Mouse (Mus musculus) brown adipose tissue, adult 24 weeks (tissue): ENCODE measurements around the gene Astn2. TPM values are rescaled to one million over a fixed set of nuclear protein-coding genes. Genes with fewer than 3 reads are reported as not detected.

ENCODE experiments used
- H3K27ac ChIP-seq: fragments of 200-500 bp; replicated peaks from 2 replicates; pipeline ENCODE4 v1.5.1; 2012; ENCODE audit warnings: low read depth, mild to moderate bottlenecking, low read length
- H3K4me1 ChIP-seq: fragments of 200-500 bp; 2 replicates; pipeline ENCODE4 v1.6.1; 2012; ENCODE audit warnings: low read length, mixed read lengths; ENCODE audit not compliant: control insufficient read depth, insufficient read depth, insufficient read length
- H3K4me3 ChIP-seq: fragments of 200-500 bp; 2 replicates; pipeline ENCODE4 v1.5.1; 2012; ENCODE audit warnings: low read depth, mild to moderate bottlenecking, low read length, moderate library complexity; ENCODE audit not compliant: insufficient read depth
- polyA plus RNA-seq: library from polyadenylated mRNA; stranded (reverse); fragments of >200 nt; gene quantifications from 2 replicates; pipeline ENCODE4 v1.2.4, GENCODE M21; 2012; ENCODE audit not compliant: missing spikeins, insufficient read depth, insufficient read length

The Astn2 gene
- polyA plus RNA-seq, 1 experiment = not detected

DNA sequence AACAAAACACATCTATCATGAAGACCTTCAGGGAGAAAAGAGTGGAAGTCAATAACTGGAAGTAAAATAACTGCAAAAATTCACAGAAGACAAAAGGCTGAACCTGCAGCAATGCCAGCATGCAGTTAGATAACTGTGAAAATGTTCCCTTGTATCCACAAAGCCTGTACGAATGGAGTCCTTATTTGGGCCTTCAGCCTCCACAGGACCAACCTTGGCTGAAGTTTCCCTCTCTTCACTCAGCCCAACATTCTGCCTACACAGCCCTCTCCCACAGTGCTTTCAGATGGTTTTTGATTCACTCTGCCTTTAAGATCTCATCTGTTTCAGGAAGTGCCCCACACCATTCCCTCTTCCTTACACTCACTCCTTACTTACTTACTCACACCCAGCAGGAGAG is 376.5 kb downstream of the Astn2 start:
- Histone ChIP-seq H3K4me3 (no peak overlapping the region), H3K4me1 (no peaks in the 10 kb centered on the region), H3K27ac (no peak overlapping the region)

DNA sequence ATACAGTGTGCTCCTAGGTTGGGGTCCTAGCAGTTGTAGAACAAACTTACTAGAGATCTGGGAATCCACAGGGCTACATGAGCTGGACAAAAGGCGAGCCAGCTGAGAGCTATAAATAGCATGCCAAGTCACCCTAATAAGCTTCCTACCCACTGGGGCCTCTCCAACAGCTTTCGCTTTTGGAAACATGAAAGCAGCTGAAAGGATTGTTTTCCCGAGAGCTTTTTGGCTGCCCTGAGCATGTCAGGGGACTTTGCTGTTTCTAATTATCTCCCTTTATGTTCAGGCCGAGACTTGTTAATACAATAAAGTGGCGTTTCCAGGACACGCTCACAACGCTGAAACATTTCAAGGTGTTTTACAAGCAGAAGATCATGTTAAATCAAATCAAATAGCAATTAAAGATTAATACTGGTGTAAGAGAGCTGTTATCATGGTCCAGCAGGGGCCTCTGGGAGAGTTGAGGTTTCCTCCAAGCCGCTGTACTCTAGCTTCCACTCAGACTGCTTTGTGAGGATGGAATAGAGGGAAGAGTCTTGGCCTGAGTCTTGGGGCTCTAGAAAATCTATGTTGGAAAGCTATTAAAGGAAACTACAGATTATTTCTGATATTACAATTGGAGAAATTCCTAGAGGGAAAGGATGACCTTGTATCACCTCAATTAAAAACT is 378.9 kb downstream of the Astn2 start:
- Histone ChIP-seq H3K27ac (no peak overlapping the region), H3K4me1 (no peaks in the 10 kb centered on the region), H3K4me3 (no peak overlapping the region; the same call in 1 of the 2 replicates)

DNA sequence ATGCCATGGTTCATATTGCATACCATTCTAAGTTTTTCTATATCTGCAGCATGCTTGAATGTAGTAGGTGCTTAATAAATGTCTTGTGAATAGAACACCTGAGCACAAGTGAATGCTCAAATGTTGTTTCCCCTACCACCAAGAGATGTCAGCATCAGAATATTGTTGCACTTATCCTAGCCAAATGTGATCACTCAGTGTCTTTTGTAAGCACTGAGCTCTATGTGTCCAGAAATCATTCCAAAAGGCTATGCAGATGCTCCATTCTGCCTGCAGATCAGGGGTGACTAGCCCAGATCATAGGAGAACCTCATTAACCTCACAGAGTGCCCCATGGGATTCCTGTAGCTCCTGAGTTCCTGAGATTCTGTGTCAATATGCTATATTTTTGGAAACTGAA is 401.5 kb downstream of the Astn2 start:
- Histone ChIP-seq H3K4me3 (no peak overlapping the region), H3K4me1 (no peaks in the 10 kb centered on the region), H3K27ac (no peak overlapping the region)

DNA sequence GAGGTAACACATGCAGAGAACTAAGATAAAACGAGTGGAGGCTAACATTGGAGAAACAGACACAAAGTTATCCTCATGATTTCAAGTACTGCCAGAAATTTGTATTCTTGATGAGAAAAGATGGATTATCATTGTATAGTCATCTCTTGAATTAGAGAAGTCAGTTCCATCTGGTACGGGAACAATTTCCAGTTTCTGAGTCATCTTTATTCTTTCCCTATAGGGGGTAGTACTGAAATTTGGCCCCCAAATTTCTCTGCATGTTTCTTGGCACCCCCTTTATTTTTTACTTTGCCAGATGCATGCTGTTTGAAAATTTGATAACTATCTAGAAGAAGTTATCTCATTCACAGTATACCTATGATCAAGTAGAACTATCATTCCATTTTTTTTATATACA is 420.8 kb downstream of the Astn2 start:
- H3K4me3 ChIP-seq = no peak overlapping the region
- H3K4me1 ChIP-seq = no peaks in the 10 kb centered on the region
- H3K27ac ChIP-seq = no peak overlapping the region

DNA sequence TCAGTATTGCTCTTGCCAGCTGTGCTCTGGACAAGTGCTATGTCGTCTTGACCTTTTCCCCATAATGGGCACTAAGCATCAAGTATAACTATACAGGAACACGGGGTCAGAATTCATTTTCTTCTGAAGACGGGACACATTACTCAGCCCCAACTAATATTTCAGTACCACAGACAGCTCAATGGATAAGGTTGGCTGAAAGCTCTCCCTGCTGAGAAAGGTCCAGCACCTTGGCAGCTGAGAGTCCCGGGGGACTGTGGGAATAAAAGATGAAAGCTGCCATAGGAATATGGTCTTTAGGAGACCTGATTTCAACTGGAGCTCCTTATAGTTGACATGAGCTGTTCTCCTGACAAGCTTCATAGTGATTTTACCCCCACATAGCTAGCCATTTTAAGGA is 421.5 kb downstream of the Astn2 start:
- H3K4me1 ChIP-seq = no peaks in the 10 kb centered on the region
- H3K4me3 ChIP-seq = no peak overlapping the region
- no peak overlapping the region for H3K27ac ChIP-seq

DNA sequence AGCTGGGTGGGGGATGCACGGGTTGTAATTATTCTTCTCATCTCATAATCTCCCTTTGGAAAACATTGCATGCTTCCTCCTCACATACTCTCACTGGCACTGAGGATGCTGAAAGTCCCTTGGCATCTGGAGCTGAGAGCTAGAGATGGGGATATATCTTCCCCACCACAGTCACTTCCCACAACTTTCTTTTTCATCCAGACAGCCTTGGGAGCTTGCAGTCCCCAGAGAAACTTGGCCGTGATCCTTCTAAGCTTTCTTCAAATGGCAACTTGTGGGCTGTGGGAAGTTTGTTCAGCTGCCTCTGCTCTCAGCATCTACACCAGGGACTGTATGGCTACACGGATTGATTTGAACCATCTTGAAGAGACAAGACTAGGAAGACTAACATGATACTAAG is 428.2 kb downstream of the Astn2 start:
- Histone ChIP-seq H3K27ac (no peak overlapping the region), H3K4me1 (no peaks in the 10 kb centered on the region), H3K4me3 (no peak overlapping the region)

DNA sequence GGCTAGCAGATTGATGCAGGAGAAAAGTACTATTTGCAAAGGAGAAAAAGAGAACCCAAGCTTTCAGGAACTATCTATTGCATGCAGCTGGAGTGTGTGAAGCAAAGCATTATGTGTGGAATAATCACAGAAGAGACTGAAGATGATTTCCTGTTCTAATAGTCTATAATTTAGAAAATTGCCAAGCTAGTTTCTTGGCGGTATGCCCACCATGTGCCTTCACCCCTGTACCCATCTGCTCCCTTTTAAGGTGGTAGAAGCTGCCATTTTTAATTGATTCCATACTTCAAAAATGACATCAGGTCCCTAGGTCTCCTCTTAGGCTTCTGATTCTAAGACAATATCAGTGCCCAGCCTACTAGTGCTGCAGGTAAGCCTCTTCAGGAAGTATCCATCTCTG is 432.0 kb downstream of the Astn2 start:
- Histone ChIP-seq H3K4me3 (no peak overlapping the region), H3K27ac (no peak overlapping the region), H3K4me1 (no peaks in the 10 kb centered on the region)

DNA sequence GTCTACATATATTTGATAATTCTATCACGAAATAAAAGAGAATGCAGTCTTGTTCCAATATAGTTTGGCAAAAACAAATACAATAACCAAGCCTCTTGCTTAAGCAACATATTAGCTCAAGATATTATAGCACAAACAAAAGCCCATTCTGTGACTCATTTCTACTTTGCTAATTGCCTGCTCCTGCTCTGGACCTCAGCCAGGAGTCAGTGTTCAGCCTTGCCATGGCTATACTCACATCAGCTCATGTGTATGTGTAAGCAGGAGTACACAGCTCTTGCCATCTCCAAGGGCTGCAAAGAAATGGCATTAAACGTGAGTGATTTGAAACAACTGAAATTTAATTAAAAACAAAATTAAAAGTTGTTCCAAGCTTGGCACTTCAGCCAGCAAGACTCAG is 435.1 kb downstream of the Astn2 start:
- no peak overlapping the region for H3K27ac ChIP-seq
- no peak overlapping the region for H3K4me3 ChIP-seq
- H3K4me1 ChIP-seq = no peaks in the 10 kb centered on the region

DNA sequence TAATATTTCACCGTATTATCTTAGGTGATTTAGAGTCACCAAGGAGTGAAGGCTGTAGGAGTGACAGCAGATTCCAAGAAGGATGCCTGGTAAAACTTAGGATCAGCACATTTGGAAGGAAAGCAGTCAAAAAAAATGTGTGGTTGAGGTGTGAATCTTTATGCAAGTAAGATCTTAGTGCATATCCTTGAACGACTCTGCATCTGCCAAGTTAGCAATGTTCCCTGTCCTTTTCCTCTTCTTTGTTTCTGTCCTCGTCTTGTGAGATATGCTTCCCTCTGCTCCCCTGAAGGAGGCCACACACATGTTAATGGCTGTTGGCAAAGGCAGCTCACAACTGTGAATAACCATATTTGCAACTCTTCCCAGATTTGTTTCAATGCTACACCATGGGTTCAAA is 439.8 kb downstream of the Astn2 start:
- Histone ChIP-seq H3K27ac (no peak overlapping the region), H3K4me1 (no peaks in the 10 kb centered on the region)

DNA sequence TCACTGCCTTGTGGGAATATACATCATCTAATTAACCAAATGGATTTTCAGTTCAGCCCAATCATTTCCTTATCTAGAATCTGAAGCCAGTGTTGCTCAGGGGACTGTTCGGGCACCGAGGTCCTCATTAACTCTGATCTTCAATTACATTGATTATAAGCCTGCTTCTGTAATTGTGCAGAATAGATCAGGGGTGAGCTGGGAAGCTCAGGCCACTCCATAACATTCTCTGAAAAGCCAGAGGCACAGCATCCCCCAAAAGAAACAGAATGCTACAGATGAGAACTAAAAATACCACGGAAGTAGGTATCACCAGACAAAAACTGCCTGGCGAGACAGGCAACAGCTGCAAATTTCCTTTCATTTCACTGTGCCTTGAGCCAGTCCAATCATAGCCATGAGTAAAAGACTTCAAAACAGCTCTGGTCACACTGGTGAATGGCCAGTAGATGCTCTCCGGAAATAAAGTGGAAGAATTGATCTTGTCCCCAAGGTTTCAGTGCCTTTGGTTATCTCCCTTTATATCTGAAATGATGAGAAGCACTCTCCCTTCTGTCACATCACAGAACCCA is 445.1 kb downstream of the Astn2 start:
- H3K27ac ChIP-seq = no peak overlapping the region
- H3K4me3 ChIP-seq = no peak overlapping the region
- no peaks in the 10 kb centered on the region for H3K4me1 ChIP-seq

More for the DNA sequence above, 439.8 kb downstream of the Astn2 start:
- no peak overlapping the region for H3K4me3 ChIP-seq

DNA sequence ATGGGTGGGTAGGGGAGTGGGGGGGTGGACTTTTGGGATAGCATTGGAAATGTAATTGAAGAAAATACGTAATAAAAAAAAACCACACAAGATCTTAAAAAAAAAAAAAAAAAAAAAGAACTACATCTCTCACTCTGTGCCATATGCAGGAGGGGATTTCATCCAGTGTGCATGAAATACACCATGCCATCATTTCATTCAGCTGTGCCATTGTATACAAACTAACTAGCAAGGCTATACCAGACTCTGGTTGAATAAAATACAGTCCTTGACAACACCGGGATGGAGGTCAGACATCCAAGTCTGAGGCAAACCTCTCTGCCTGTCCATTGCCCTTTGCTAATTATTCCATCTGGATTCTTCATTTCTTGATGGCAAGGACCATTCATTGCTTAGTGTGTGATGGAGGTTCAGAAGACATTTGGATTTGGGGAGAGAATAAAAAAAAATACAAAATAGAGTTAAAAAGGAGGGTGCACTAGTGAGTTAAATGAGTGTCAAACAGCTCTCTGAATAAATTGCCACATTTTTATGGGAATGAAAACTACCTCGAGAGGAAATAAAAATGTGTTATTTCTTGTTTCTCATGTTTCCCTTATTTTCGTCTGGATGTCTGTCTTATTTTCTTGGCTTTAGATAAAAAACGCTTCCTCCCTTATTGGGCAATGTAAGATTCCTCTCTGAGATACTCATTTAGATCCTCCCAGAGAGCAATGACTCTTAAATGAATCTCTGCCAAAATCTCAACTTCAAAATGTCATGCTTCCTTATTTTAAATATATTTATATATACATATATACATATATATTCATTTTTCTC is 445.8 kb downstream of the Astn2 start:
- Histone ChIP-seq H3K27ac (no peak overlapping the region), H3K4me3 (no peak overlapping the region), H3K4me1 (no peaks in the 10 kb centered on the region)

DNA sequence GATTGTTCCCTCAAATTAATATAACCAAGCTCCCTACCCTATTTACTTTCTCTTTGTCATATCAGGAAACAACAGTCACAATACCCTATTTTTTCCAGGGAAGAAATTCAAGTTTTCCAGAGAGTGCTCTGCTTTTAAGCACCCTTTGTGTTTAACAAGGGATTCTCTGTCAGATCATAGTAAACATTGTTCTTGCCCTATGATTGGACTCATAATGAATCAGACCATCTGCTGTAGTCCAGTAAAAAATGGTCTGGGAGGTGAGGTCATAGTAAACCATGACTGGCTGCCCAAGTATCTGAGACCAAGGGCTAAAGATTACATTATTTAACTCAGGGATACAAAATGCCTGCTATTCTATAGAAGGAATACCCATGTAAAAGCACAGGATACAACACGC is 452.5 kb downstream of the Astn2 start:
- no peak overlapping the region for H3K27ac ChIP-seq
- H3K4me3 ChIP-seq = no peak overlapping the region
- no peaks in the 10 kb centered on the region for H3K4me1 ChIP-seq

DNA sequence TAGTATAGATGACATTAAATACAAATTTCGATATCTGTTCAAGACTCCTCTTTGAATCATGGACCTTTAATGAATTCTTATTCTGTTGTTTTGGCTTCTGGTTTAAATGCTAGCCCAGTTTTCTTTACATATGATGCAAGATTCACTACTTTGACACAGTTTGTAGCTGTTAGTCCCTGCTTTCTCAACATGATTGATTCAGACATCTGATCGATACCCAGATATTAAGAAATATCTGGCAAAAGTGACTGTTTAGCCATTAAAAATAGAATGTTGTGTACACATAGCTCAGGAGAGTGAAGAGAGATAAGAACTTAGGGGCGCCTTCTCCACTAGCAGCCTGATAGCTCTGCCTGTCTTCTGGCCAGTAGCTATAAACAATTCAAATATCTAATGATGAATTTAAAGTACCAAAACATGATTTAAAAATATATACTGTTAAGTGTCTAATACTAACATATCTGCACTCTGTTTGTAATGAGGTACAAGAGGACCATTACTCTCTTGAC is 457.2 kb downstream of the Astn2 start:
- no peaks in the 10 kb centered on the region for H3K4me1 ChIP-seq
- H3K27ac ChIP-seq = no peak overlapping the region
- no peak overlapping the region for H3K4me3 ChIP-seq

DNA sequence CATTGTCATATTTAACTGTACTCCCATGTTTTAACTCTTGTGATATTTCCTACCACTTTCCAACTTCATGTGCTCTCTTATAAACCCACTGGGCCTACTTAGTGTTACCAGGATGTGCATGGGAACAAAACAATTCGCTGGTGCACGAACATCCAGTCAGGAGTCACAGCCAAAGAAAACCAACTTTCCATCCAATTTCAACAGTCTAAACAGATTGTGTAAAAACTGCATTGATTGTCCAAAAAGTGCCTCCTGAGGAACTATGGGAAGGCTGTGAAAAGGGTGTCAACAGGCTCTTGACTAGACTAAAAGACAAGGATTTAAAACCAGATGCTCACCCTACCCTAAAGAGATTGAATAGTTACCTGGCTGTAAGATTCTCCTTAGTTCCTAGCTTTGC is 458.4 kb downstream of the Astn2 start:
- no peak overlapping the region for H3K27ac ChIP-seq
- no peak overlapping the region for H3K4me3 ChIP-seq
- H3K4me1 ChIP-seq = no peaks in the 10 kb centered on the region

DNA sequence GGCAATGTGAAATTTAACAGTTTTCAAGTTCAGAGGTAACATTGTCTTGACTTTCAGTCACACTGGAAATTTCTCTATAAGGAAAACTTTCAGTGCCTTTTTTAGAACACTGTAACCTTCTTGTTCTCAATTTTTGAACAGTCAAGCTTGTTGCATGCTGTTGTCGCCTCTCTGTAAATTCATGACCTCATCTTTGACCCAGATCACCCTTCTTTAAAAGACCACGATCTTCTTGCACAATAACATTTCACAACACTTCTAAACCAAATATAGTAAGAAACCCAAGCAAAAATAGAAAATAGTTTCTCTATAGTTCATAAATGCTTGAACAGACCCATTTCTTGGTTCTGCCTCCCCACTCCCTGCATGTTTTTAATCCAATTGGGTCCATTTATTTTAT is 473.5 kb downstream of the Astn2 start:
- H3K4me3 ChIP-seq = no peak overlapping the region
- no peak overlapping the region for H3K27ac ChIP-seq

More for the DNA sequence above, 473.5 kb downstream of the Astn2 start:
- no peaks in the 10 kb centered on the region for H3K4me1 ChIP-seq
